In genomic region chr1:161286726-161287310, GRCm38 (mm10) we compare ENCODE assay signal across 8 mouse cellular contexts. TPM values are rescaled to one million over a fixed set of nuclear protein-coding genes. Genes with fewer than 3 reads are reported as not detected.
A peak's percentile ranks its signal among the peaks of the same experiment; 100 is the strongest.
DNase-seq lines count a peak whose midpoint lies in the region; ATAC-seq lines count a peak whose summit lies in the region.

No protein-coding gene starts in this region.

- peak; percentile 97 for ATAC-seq in granulocyte monocyte progenitor cell, adult 5-6 weeks (replicated peaks; ENCODE audit: poor library complexity, severe bottlenecking)

- H3K9me3 ChIP-seq in midbrain, embryonic 10.5 days (replicated peaks): no peaks in the 10 kb centered on the region

- no peaks in the 10 kb centered on the region for H3K36me3 ChIP-seq in midbrain, embryonic 10.5 days

- intact Hi-C loops in left cerebral cortex, postnatal 14 days (cut with DNase I): loop anchor here (10.0 kb wide), 1 partner anchor 398 kb away; no protein-coding TSS in a partner anchor

- H3K4me3 ChIP-seq in midbrain, embryonic 10.5 days: no peak overlapping the region

- H3K27ac ChIP-seq in midbrain, embryonic 10.5 days (replicated peaks): no peak overlapping the region

- H3K4me1 ChIP-seq in midbrain, embryonic 10.5 days: no peaks in the 10 kb centered on the region

- 43% methylated on average over 11 of the region's 11 CpGs for WGBS in midbrain, embryonic 10.5 days

- no peaks in the 10 kb centered on the region for H3K27me3 ChIP-seq in midbrain, embryonic 10.5 days (ENCODE audit: low read depth, poor library complexity, severe bottlenecking)

- peak; percentile 13 for DNase-seq in 3134 (ENCODE audit: extremely low read depth, insufficient read length, low spot score)
- peak; percentile 83 for DNase-seq in ZHBTc4 (ENCODE audit: low read depth, low spot score)
- peak; percentile 74 for DNase-seq in embryo, embryonic 10 days (ENCODE audit: low spot score)
- DNase-seq in kidney, adult 11 months: peak; percentile 42
- peak; percentile 83 for DNase-seq in left cerebral cortex, postnatal 14 days (ENCODE audit: low spot score in 2 of 2)
- peak; percentile 39 for DNase-seq in midbrain, embryonic 10.5 days (ENCODE audit: low spot score)
- DNase-seq in spleen, adult 18-20 months: peak; percentile 17 to 56

RNA-seq across cellular contexts. Expression of gene Prdx6, which starts 35.8 kb away (rescaled TPM):
- total RNA-seq in granulocyte monocyte progenitor cell, adult 5-6 weeks (2014; fragmentation: Nextera tagmentation): 217 and 261 TPM in 2 replicates
- total RNA-seq in granulocyte monocyte progenitor cell, adult 5-6 weeks (2017): 373 and 405 TPM in 2 replicates
- 100 to 1,000 TPM; 277 to 282 TPM for total RNA-seq in left cerebral cortex, postnatal 14 days (2021)
- 419 and 505 TPM in 2 replicates for polyA plus RNA-seq in midbrain, embryonic 10.5 days (2016; fragmentation: Nextera tagmentation; extraction: Ambion mirVana)

Comparison
In these comparisons a context has a peak if more than half of its experiments do, and no peak if none do; other contexts are left out.
1. DNase-seq: peak in every context shown above with its lines; median percentile 83 in ZHBTc4; 83 in left cerebral cortex, postnatal 14 days; 74 in embryo, embryonic 10 days; 42 in kidney, adult 11 months; 39 in midbrain, embryonic 10.5 days; 36 in spleen, adult 18-20 months; 13 in 3134.